Mouse (Mus musculus): Measurements from ENCODE around the gene Grk1. TPM values are rescaled to one million over a fixed set of nuclear protein-coding genes. Genes with fewer than 3 reads are reported as not detected.
A peak's percentile ranks its signal among the peaks of the same experiment; 100 is the strongest.

Grk1 gene
- total RNA-seq, 2 experiments from 2014 or later = 0.03 TPM; not detected in 1

- DNase-seq = no peak
These were observed 25.5 kb downstream of the Grk1 start for GRCm38 (mm10) chr8:13430412-13430811.

GRCm38 (mm10) chr8:13430866-13431265 lies 26.0 kb downstream of the Grk1 start:
- DNase-seq = no peak

DNA sequence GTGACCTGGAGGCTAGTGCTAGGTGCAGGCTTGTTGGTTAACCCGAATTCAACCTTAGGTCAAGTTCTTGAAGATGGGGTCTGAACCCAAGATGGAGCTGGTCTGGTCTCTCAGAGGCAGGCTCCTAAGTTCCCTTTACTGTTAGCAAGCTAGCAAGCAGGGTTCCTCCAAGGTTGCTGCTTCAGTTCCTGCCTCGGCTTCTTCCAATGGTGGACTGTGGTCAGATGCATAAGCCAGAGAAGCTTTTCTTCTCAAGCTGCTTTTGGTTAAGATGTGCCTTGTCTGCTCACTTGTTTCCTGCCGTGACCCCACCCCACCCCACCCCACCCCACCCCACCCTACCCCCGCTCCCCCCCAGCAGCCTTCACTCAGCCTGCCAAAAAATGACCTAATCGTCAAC lies 28.2 kb downstream of the Grk1 start:
- DNase-seq = no peak

- DNase-seq = no peak
These were observed 30.0 kb downstream of the Grk1 start, which contains the start of gene Tmem255b for GRCm38 (mm10) chr8:13434889-13435288. Gene Tmem255b, plus strand, starts transcription at chr8:13435189.

- DNase-seq = no peak
These were observed 31.2 kb downstream of the Grk1 start for GRCm38 (mm10) chr8:13436052-13436451.

DNA sequence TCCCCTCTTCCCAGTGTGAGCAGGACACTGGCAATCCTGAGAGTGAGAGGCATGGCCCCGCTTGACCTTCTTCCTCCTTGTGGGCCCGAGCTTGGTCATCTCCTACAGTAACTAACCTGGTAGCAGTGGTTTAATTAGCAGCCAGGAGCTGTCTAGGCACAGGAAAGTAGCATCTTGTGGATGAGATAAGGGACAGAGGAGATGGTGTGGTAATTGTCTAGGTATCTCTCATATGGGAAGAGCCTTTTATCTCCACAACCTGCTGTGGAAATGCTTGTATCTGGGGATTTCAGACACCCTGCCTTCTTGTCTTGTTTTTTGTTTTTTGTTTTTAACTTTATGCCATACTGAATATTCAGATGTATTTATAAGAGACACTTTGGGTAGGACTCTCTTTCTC lies 32.6 kb downstream of the Grk1 start:
- DNase-seq = no peak

DNA sequence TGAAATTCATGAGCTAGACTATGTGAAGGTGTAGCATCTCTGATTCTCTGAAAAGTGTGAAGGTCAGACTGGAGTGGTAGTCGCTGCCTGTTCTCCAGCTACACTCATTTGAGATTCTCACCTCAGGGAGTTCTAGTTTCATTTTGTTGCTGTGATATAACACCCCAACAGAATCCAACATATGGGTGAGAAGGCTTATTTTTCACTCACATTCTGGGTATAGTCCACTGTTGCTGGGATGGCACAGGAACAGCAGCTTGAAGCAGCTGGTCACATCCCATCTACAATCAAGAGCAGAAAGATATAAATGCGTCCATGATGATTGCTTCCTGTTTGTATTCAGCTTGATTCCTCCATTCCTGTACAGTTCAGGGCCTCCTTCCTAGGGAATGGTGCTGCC lies 37.3 kb downstream of the Grk1 start:
- no peak for DNase-seq

- no peak for DNase-seq
These were observed 41.6 kb downstream of the Grk1 start for GRCm38 (mm10) chr8:13446456-13446855.

DNA sequence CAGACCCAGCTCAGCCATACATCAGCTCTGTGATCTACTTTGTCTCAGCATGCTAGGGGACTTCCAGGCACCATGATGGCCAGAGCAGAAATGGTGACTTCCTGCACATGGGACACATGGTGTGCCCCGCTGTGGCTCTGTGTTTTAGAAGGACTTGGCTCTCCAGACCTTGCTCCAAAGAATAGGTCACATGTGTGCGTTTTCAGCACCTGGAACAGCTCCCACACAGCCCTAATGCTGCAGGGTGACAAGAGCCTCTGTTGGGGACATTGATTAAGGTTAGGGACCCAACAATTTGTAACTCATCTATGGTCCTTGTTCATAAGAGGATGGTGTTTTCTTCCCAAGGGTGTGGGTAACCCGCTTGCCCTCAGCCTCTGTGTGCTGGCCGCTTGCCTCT lies 43.3 kb downstream of the Grk1 start:
- peak; percentile 78 for DNase-seq

DNA sequence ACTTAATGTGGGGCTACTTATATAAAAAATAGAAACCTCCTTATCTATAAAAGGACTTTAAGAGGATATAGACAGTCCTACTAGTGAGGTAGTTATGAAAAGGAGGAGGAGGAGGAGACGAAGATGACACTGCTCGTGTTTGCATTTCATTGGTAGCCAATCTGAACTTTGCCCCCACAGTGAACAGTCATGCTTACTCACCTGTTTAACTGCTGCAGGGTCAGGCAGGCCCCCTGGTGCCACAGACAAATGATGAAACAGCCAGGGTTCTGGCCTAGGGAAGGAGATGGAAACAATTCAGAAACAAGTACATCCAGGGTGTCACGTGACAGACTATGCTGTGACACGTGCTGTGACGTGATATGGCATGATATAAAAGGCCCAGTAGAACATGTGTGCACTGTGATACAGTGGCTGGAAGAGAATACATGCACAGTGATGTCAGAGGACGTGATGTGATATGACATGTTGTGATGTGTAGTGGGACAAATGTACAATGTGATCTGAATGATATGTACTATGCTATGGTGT lies 46.9 kb downstream of the Grk1 start:
- DNase-seq = no peak

- DNase-seq = no peak
These were observed 49.6 kb downstream of the Grk1 start for GRCm38 (mm10) chr8:13454341-13455113.

- peak; percentile 82 for DNase-seq
These were observed 50.4 kb downstream of the Grk1 start for GRCm38 (mm10) chr8:13455295-13455694.

DNA sequence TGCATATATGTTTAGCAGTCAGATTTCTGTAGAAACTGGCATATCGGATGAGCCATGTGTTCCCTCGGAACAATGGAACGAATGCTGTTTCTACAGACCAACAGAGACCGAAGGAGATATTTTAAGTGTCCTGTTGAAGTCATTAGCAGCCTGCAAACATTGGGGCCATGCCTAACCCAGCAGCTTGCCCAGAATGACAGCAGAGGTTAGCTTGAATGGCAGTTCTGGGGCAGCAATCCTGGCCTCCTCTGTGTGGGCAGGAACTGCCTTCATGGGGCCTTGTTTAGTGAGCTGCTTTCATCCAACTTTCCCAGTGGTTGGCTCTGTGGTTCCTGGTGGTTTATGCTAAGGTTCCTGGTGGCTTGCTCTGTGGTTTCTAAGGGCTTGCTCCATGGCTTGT lies 54.5 kb downstream of the Grk1 start:
- DNase-seq = no peak

- DNase-seq = peak; percentile 66
These were observed 56.3 kb downstream of the Grk1 start for GRCm38 (mm10) chr8:13461085-13461765.

GRCm38 (mm10) chr8:13461843-13462242 lies 57.0 kb downstream of the Grk1 start:
- peak; percentile 88 for DNase-seq

GRCm38 (mm10) chr8:13462392-13462791 lies 57.5 kb downstream of the Grk1 start:
- DNase-seq = peak; percentile 90

GRCm38 (mm10) chr8:13465324-13465723 lies 60.4 kb downstream of the Grk1 start:
- DNase-seq = no peak

- peak; percentile 54 for DNase-seq
These were observed 62.1 kb downstream of the Grk1 start for GRCm38 (mm10) chr8:13466989-13467388.

GRCm38 (mm10) chr8:13468737-13469136 lies 63.9 kb downstream of the Grk1 start:
- no peak for DNase-seq

DNA sequence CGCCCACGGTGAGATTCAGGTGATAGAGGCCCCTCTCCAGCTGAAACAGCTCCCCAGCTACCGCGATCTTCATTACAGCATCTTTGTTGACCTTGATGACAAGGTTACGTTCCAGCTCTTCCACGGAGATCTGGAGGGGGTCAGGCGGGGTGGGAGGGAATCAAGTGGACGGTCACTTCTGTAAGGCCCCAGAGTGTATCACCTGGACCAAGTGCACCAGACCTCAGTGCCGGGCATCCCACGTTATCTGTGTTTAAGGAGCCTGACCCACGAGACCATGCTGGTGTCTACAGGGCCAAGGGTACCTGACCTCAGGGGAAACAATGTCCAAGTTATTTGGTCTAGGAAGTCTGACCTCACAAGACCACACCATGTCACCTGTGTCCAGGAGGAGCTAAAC lies 66.6 kb downstream of the Grk1 start:
- no peak for DNase-seq

Data from adrenal gland, postnatal 10 days (tissue).